9 mouse cellular contexts compared by ENCODE assay signal in the genomic region with DNA sequence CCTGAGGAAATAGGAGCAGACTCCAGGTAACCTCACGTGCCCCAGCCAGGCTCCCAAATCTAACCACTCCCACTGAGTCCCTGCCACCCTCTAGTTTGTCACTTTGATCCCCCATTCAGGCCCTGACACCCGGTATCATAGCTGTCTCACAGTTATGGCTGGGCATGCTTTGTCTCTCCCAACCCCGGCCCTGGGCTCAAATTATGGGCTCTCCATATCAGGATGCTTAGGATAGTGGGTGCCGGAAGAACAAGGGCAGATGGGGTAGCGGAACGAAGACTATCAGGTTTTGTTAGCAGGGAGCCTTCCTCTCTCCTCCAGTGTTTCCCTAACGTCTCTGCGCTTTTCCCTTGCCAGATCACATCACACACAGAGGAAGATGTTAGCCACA. TPM values are rescaled to one million over a fixed set of nuclear protein-coding genes. Genes with fewer than 3 reads are reported as not detected.
DNase-seq lines count a peak whose midpoint lies in the region; ATAC-seq and TF ChIP-seq lines count a peak whose summit lies in the region.
"Had no signal": no experiment of that assay in that cellular context is flagged by ENCODE, and none has a peak within 500 bp of the region (broad histone marks: within the 10 kb centered on the region; RNA-seq: fewer than 3 reads in every experiment).

No protein-coding gene starts in this region.

- no peaks in the 10 kb centered on the region for H3K27me3 ChIP-seq in kidney, postnatal 0 days (ENCODE audit: insufficient read depth, low read length)
- H3K27me3 ChIP-seq in forebrain, embryonic 11.5 days (ENCODE audit: control insufficient read depth, insufficient read depth, low read length) = no peaks in the 10 kb centered on the region; the same call in 1 of the 2 replicates
- H3K27me3 ChIP-seq in limb, embryonic 10.5 days (ENCODE audit: low read depth, poor library complexity, severe bottlenecking) = 0 out of 2 replicates have a peak, but pooled peaks cover 4% of the 10 kb centered on the region
- no peaks in the 10 kb centered on the region for H3K27me3 ChIP-seq in neural tube, embryonic 14.5 days (ENCODE audit: control insufficient read depth, insufficient read depth, low read length)

- TF ChIP-seq CTCF in kidney, postnatal 0 days (IDR thresholded peaks at IDR 0.05; ENCODE audit: low read depth) = no peak

- ATAC-seq in kidney, postnatal 0 days (replicated peaks; ENCODE audit: low FRiP score, low read depth) = 0 out of 2 replicates have a peak, but pooled peaks have one; percentile 33
- ATAC-seq in forebrain, embryonic 11.5 days (replicated peaks; ENCODE audit: low FRiP score) = 0 out of 2 replicates have a peak, but pooled peaks have one; percentile 1
- no peak for ATAC-seq in neural tube, embryonic 14.5 days (ENCODE audit: low read depth)

- H3K9ac ChIP-seq in kidney, postnatal 0 days (ENCODE audit: low read depth, low read length) = no peak overlapping the region
- peak overlapping the region; percentile 27; the same call in 1 of the 2 replicates for H3K9ac ChIP-seq in forebrain, embryonic 11.5 days (ENCODE audit: low read length)
- H3K9ac ChIP-seq in neural tube, embryonic 14.5 days (replicated peaks; ENCODE audit: low read depth, low read length) = no peak overlapping the region

- H3K36me3 ChIP-seq in kidney, postnatal 0 days (ENCODE audit: insufficient read depth, low read length) = no peaks in the 10 kb centered on the region
- no peaks in the 10 kb centered on the region for H3K36me3 ChIP-seq in forebrain, embryonic 11.5 days (ENCODE audit: control insufficient read depth, insufficient read depth, low read length)
- no peaks in the 10 kb centered on the region for H3K36me3 ChIP-seq in limb, embryonic 10.5 days
- no peaks in the 10 kb centered on the region for H3K36me3 ChIP-seq in neural tube, embryonic 14.5 days (ENCODE audit: control insufficient read depth, insufficient read depth, low read length)

- no peak overlapping the region for H3K27ac ChIP-seq in kidney, postnatal 0 days
- H3K27ac ChIP-seq in forebrain, embryonic 11.5 days (ENCODE audit: low read depth, low read length) = peak overlapping the region; percentile 39; the same call in 1 of the 2 replicates
- H3K27ac ChIP-seq in limb, embryonic 10.5 days = peak overlapping the region; percentile 75
- H3K27ac ChIP-seq in neural tube, embryonic 14.5 days (ENCODE audit: low read depth, low read length) = no peak overlapping the region

- H3K4me2 ChIP-seq in kidney, postnatal 0 days (ENCODE audit: low read length) = peak overlapping the region; percentile 100
- peak overlapping the region; percentile 88 for H3K4me2 ChIP-seq in forebrain, embryonic 11.5 days (ENCODE audit: low read depth, low read length, severe bottlenecking)
- peak overlapping the region; percentile 82 for H3K4me2 ChIP-seq in neural tube, embryonic 14.5 days (ENCODE audit: low read depth, low read length)

- DNase-seq in kidney, postnatal 0 days (ENCODE audit: low spot score) = no peak
- no peak for DNase-seq in kidney, adult 9 months
- DNase-seq in forebrain, embryonic 11.5 days (ENCODE audit: low spot score) = no peak
- DNase-seq in limb, embryonic 10.5 days (ENCODE audit: low spot score) = no peak
- DNase-seq in layer of hippocampus, adult 11-12 months (ENCODE audit: low spot score) = no peak
- no peak for DNase-seq in left cerebral cortex, postnatal 14 days (ENCODE audit: low spot score in 2 of 2)
- DNase-seq in testis, postnatal 14 days (ENCODE audit: low spot score) = no peak

- peak overlapping the region; percentile 50 for H3K4me3 ChIP-seq in kidney, postnatal 0 days (replicated peaks; ENCODE audit: low read depth, low read length)
- H3K4me3 ChIP-seq in forebrain, embryonic 11.5 days (ENCODE audit: low read depth, low read length) = peak overlapping the region; percentile 49
- H3K4me3 ChIP-seq in limb, embryonic 10.5 days = peak overlapping the region; percentile 78
- H3K4me3 ChIP-seq in neural tube, embryonic 14.5 days (ENCODE audit: low read depth, low read length) = peak overlapping the region; percentile 58

- H3K4me1 ChIP-seq in kidney, postnatal 0 days (replicated peaks; ENCODE audit: insufficient read depth, low read length) = 0 out of 2 replicates have a peak, but pooled peaks cover 7% of the 10 kb centered on the region
- H3K4me1 ChIP-seq in forebrain, embryonic 11.5 days (replicated peaks; ENCODE audit: control insufficient read depth, insufficient read depth, low read length) = peaks cover 11% of the 10 kb centered on the region
- peaks cover 18% of the 10 kb centered on the region for H3K4me1 ChIP-seq in limb, embryonic 10.5 days
- no peaks in the 10 kb centered on the region; the same call in 1 of the 2 replicates for H3K4me1 ChIP-seq in neural tube, embryonic 14.5 days (ENCODE audit: control insufficient read depth, insufficient read depth, low read length)

- H3K9me3 ChIP-seq in kidney, postnatal 0 days (replicated peaks; ENCODE audit: low read length) = no peaks in the 10 kb centered on the region
- H3K9me3 ChIP-seq in forebrain, embryonic 11.5 days (ENCODE audit: control insufficient read depth, low read length) = no peaks in the 10 kb centered on the region
- no peaks in the 10 kb centered on the region for H3K9me3 ChIP-seq in limb, embryonic 10.5 days (replicated peaks)
- H3K9me3 ChIP-seq in neural tube, embryonic 14.5 days (ENCODE audit: control insufficient read depth, low read length) = no peaks in the 10 kb centered on the region

- WGBS in kidney, postnatal 0 days = 30% methylated on average over 8 of the region's 8 CpGs
- WGBS in forebrain, embryonic 11.5 days = 32% methylated on average over 8 of the region's 8 CpGs
- WGBS in limb, embryonic 10.5 days = 26% methylated on average over 8 of the region's 8 CpGs
- 25% methylated on average over 8 of the region's 8 CpGs for WGBS in neural tube, embryonic 14.5 days

- intact Hi-C loops in left cerebral cortex, postnatal 14 days (cut with DNase I) = loop anchor here (5.0 kb wide), 1 partner anchor 46 kb away; no protein-coding TSS in a partner anchor

RNA-seq across cellular contexts. Expression of a gene that starts 8.2 kb away (rescaled TPM):
- 13.8 and 14.3 TPM in 2 replicates for polyA plus RNA-seq in kidney, postnatal 0 days (2015; fragmentation: Nextera tagmentation; extraction: Ambion mirVana)
- 127 and 138 TPM in 2 replicates for polyA plus RNA-seq in forebrain, embryonic 11.5 days (2014; fragmentation: Nextera tagmentation; extraction: Ambion mirVana)
- polyA plus RNA-seq in limb, embryonic 10.5 days (2016; fragmentation: Nextera tagmentation; extraction: Ambion mirVana) = 26.7 and 30.9 TPM in 2 replicates
- polyA plus RNA-seq in neural tube, embryonic 14.5 days (2014; fragmentation: Nextera tagmentation; extraction: Ambion mirVana) = 23.9 and 34.3 TPM in 2 replicates
- 10 to 100 TPM; 80.7 to 82.4 TPM for total RNA-seq in left cerebral cortex, postnatal 14 days (2021)
- total RNA-seq: hematopoietic stem cell, adult 5-6 weeks had no signal

Comparison
In these comparisons a context has a peak if more than half of its experiments do, and no peak if none do; other contexts are left out.
1. H3K27ac ChIP-seq: peak in forebrain, embryonic 11.5 days (single experiment) and limb, embryonic 10.5 days (single experiment); none in kidney, postnatal 0 days (single experiment) and neural tube, embryonic 14.5 days (single experiment).
2. Peak in every context shown above with its lines, with median percentiles within 50 percentile points of each other: H3K4me2 ChIP-seq and H3K4me3 ChIP-seq.